ENCODE assay signal across 8 mouse cellular contexts in genomic region chr11:54523431-54524001, GRCm38 (mm10). TPM values are rescaled to one million over a fixed set of nuclear protein-coding genes. Genes with fewer than 3 reads are reported as not detected.
DNase-seq lines count a peak whose midpoint lies in the region; ATAC-seq and TF ChIP-seq lines count a peak whose summit lies in the region.

No protein-coding gene starts in this region.

- H3K4me1 ChIP-seq in lung, embryonic 14.5 days (ENCODE audit: insufficient read depth): peaks cover 7% of the 10 kb centered on the region; the same call in 1 of the 2 replicates
- H3K4me1 ChIP-seq in embryonic facial prominence, embryonic 11.5 days (ENCODE audit: control insufficient read depth, insufficient read depth, low read length): no peaks in the 10 kb centered on the region
- peaks cover 3% of the 10 kb centered on the region; the same call in 1 of the 2 replicates for H3K4me1 ChIP-seq in intestine, embryonic 15.5 days (replicated peaks)
- H3K4me1 ChIP-seq in neural tube, embryonic 14.5 days (ENCODE audit: control insufficient read depth, insufficient read depth, low read length): peaks cover 17% of the 10 kb centered on the region; the same call in 1 of the 2 replicates

- H3K4me3 ChIP-seq in lung, embryonic 14.5 days (ENCODE audit: low read depth, low read length): peak overlapping the region; percentile 87
- H3K4me3 ChIP-seq in embryonic facial prominence, embryonic 11.5 days (ENCODE audit: low read depth, low read length): peak overlapping the region; percentile 78
- H3K4me3 ChIP-seq in intestine, embryonic 15.5 days (replicated peaks): peak overlapping the region; percentile 77
- peak overlapping the region; percentile 81 for H3K4me3 ChIP-seq in neural tube, embryonic 14.5 days (ENCODE audit: low read depth, low read length)

- peak overlapping the region; percentile 87 for H3K9ac ChIP-seq in lung, embryonic 14.5 days
- H3K9ac ChIP-seq in embryonic facial prominence, embryonic 11.5 days (replicated peaks; ENCODE audit: low read length): peak overlapping the region; percentile 93
- H3K9ac ChIP-seq in intestine, embryonic 15.5 days: peak overlapping the region; percentile 84
- peak overlapping the region; percentile 82 for H3K9ac ChIP-seq in neural tube, embryonic 14.5 days (replicated peaks; ENCODE audit: low read depth, low read length)

- H3K27me3 ChIP-seq in lung, embryonic 14.5 days (ENCODE audit: insufficient read depth, low read length): no peaks in the 10 kb centered on the region
- no peaks in the 10 kb centered on the region for H3K27me3 ChIP-seq in embryonic facial prominence, embryonic 11.5 days (ENCODE audit: control insufficient read depth, insufficient read depth, low read length)
- no peaks in the 10 kb centered on the region for H3K27me3 ChIP-seq in intestine, embryonic 15.5 days (replicated peaks)
- no peaks in the 10 kb centered on the region for H3K27me3 ChIP-seq in neural tube, embryonic 14.5 days (ENCODE audit: control insufficient read depth, insufficient read depth, low read length)

- H3K36me3 ChIP-seq in lung, embryonic 14.5 days (ENCODE audit: insufficient read depth): no peaks in the 10 kb centered on the region
- no peaks in the 10 kb centered on the region for H3K36me3 ChIP-seq in embryonic facial prominence, embryonic 11.5 days (replicated peaks; ENCODE audit: control insufficient read depth, insufficient read depth, low read depth, low read length)
- H3K36me3 ChIP-seq in intestine, embryonic 15.5 days: no peaks in the 10 kb centered on the region
- no peaks in the 10 kb centered on the region for H3K36me3 ChIP-seq in neural tube, embryonic 14.5 days (ENCODE audit: control insufficient read depth, insufficient read depth, low read length)

- H3K27ac ChIP-seq in lung, embryonic 14.5 days (ENCODE audit: low read depth): peak overlapping the region; percentile 96
- no peak overlapping the region for H3K27ac ChIP-seq in embryonic facial prominence, embryonic 11.5 days (replicated peaks; ENCODE audit: low read depth, low read length)
- H3K27ac ChIP-seq in intestine, embryonic 15.5 days: peak overlapping the region; percentile 96
- H3K27ac ChIP-seq in neural tube, embryonic 14.5 days (ENCODE audit: low read depth, low read length): no peak overlapping the region

- no peak for TF ChIP-seq CTCF in lung, embryonic 14.5 days (IDR thresholded peaks at IDR 0.05; ENCODE audit: low read depth)

- ATAC-seq in lung, embryonic 14.5 days (ENCODE audit: insufficient read depth): no peak
- ATAC-seq in embryonic facial prominence, embryonic 11.5 days (replicated peaks; ENCODE audit: insufficient number of reproducible peaks, low FRiP score, low TSS enrichment, low read depth): no peak
- ATAC-seq in intestine, embryonic 15.5 days: no peak
- no peak for ATAC-seq in neural tube, embryonic 14.5 days (ENCODE audit: low read depth)
- no peak for ATAC-seq in cerebellum, adult (ENCODE audit: insufficient number of reproducible peaks, low FRiP score, low TSS enrichment)

- H3K4me2 ChIP-seq in lung, embryonic 14.5 days: peak overlapping the region; percentile 83
- peak overlapping the region; percentile 55 for H3K4me2 ChIP-seq in embryonic facial prominence, embryonic 11.5 days (ENCODE audit: low read depth, low read length)
- H3K4me2 ChIP-seq in intestine, embryonic 15.5 days (replicated peaks): peak overlapping the region; percentile 58
- H3K4me2 ChIP-seq in neural tube, embryonic 14.5 days (ENCODE audit: low read depth, low read length): peak overlapping the region; percentile 73

- WGBS in lung, embryonic 14.5 days: 13% methylated on average over 10 of the region's 10 CpGs
- 17% methylated on average over 10 of the region's 10 CpGs for WGBS in embryonic facial prominence, embryonic 11.5 days
- WGBS in intestine, embryonic 15.5 days: 15% methylated on average over 10 of the region's 10 CpGs
- WGBS in neural tube, embryonic 14.5 days: 17% methylated on average over 10 of the region's 10 CpGs

- H3K9me3 ChIP-seq in lung, embryonic 14.5 days (ENCODE audit: low read depth, low read length): no peaks in the 10 kb centered on the region
- H3K9me3 ChIP-seq in embryonic facial prominence, embryonic 11.5 days (replicated peaks; ENCODE audit: control insufficient read depth, low read length): no peaks in the 10 kb centered on the region
- H3K9me3 ChIP-seq in intestine, embryonic 15.5 days: no peaks in the 10 kb centered on the region
- H3K9me3 ChIP-seq in neural tube, embryonic 14.5 days (ENCODE audit: control insufficient read depth, low read length): no peaks in the 10 kb centered on the region

- no peak for DNase-seq in lung, embryonic 14.5 days
- no peak for DNase-seq in lung, postnatal 36 days
- DNase-seq in embryonic facial prominence, embryonic 11.5 days (ENCODE audit: low spot score): peak; percentile 2
- no peak for DNase-seq in left cerebral cortex, adult 18-20 months (ENCODE audit: low spot score in 2 of 2)
- DNase-seq in adrenal gland, adult 2 months: no peak

RNA-seq across cellular contexts. Expression of gene Rapgef6, which starts 0.9 kb away (rescaled TPM):
- 33.2 TPM in 2 replicates for polyA plus RNA-seq in lung, embryonic 14.5 days (2014; fragmentation: Nextera tagmentation; extraction: Ambion mirVana)
- 27.8 and 33.0 TPM in 2 replicates for polyA plus RNA-seq in embryonic facial prominence, embryonic 11.5 days (2014; fragmentation: Nextera tagmentation; extraction: Ambion mirVana)
- 31.7 and 32.0 TPM in 2 replicates for polyA plus RNA-seq in intestine, embryonic 15.5 days (2015; fragmentation: Nextera tagmentation; extraction: Ambion mirVana)
- polyA plus RNA-seq in neural tube, embryonic 14.5 days (2014; fragmentation: Nextera tagmentation; extraction: Ambion mirVana): 34.2 and 40.6 TPM in 2 replicates
- total RNA-seq in left cerebral cortex, adult 18-20 months (2021): 10 to 100 TPM; 33.5 to 39.2 TPM
- 10 to 100 TPM; 23.5 to 23.7 TPM for total RNA-seq in adrenal gland, adult 2 months (2021)
- polyA plus RNA-seq in adrenal gland, adult 2 months (2012; rRNA removed): 12.9 and 14.9 TPM in 2 replicates

Comparison
In these comparisons a context has a peak if more than half of its experiments do, and no peak if none do; other contexts are left out.
1. H3K27ac ChIP-seq: peak in lung, embryonic 14.5 days (single experiment) and intestine, embryonic 15.5 days (single experiment); none in embryonic facial prominence, embryonic 11.5 days (single experiment) and neural tube, embryonic 14.5 days (single experiment).
2. Peak in every context shown above with its lines, with median percentiles within 50 percentile points of each other: H3K4me2 ChIP-seq, H3K4me3 ChIP-seq and H3K9ac ChIP-seq.